Mouse (Mus musculus): ENCODE measurements around the gene Sephs1.

GRCm38 (mm10) chr2:4872740-4873139 is 8.6 kb upstream of the Sephs1 start:
- no peak for TF ChIP-seq POLR2A (IDR thresholded peaks at IDR 0.05; ENCODE audit: insufficient read length, low read depth)
- TF ChIP-seq USF1 (IDR thresholded peaks at IDR 0.05; ENCODE audit: low read depth), result no peak
- no peak for TF ChIP-seq MYOG (IDR thresholded peaks at IDR 0.05; ENCODE audit: control insufficient read depth in 1 of 3, insufficient read depth in 1 of 3, insufficient read length in 2 of 3, low read depth in 2 of 3)
- TF ChIP-seq E2F4 (IDR thresholded peaks at IDR 0.05; ENCODE audit: insufficient read depth), result no peak
- TF ChIP-seq MYOD1 (IDR thresholded peaks at IDR 0.05; ENCODE audit: control insufficient read depth in 1 of 3, insufficient read length in 2 of 3, low read depth in 2 of 3), result no peak
- TF ChIP-seq MAX (IDR thresholded peaks at IDR 0.05; ENCODE audit: low read depth), result no peak
- TF ChIP-seq TCF3 (IDR thresholded peaks at IDR 0.05; ENCODE audit: insufficient read length, low read depth), result no peak
- no peak for TF ChIP-seq CEBPB (IDR thresholded peaks at IDR 0.05; ENCODE audit: insufficient read depth, poor library complexity, severe bottlenecking)
